Mouse (Mus musculus): ENCODE measurements around the gene Prkaa2. TPM values are rescaled to one million over a fixed set of nuclear protein-coding genes. Genes with fewer than 3 reads are reported as not detected.

Prkaa2 gene
- total and polyA plus RNA-seq, 2 experiments = 11.3 to 21.3 TPM

DNA sequence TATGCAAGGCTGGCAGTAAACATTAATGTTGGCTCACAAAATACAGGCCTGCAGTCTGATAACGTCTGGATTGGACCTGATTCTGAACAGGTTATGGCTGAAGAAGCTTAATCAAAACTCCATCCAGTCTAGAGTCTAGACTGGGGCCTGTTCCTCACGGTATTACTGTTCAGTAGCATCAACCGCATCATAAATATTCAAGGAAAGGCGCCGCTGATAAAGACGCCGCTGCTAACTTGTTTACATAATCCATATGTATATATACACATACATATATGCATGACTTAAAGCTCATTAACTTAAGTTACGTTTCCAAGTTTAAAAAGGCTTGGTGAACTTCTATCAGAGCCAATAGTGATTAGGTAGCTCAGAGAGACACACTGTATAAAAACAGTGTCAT lies 78.6 kb downstream of the Prkaa2 start:
- Histone ChIP-seq H3K27me3 (ENCODE audit: control insufficient read depth, insufficient read depth, low read length) (no peaks in the 10 kb centered on the region), H3K9ac (ENCODE audit: low read depth, low read length) (no peak overlapping the region), H3K4me1 (ENCODE audit: control insufficient read depth, insufficient read depth, low read length) (no peaks in the 10 kb centered on the region), H3K36me3 (ENCODE audit: control insufficient read depth, insufficient read depth, low read length) (peaks cover 25% of the 10 kb centered on the region), H3K27ac (replicated peaks; ENCODE audit: insufficient read depth, low read depth, low read length) (no peak overlapping the region), H3K79me2 (ENCODE audit: control insufficient read depth, insufficient read depth, low read length) (no peaks in the 10 kb centered on the region; the same call in 1 of the 2 replicates), H3K4me3 (ENCODE audit: insufficient read depth, low read depth, low read length) (no peak overlapping the region)
- no peak for TF ChIP-seq CTCF (IDR thresholded peaks at IDR 0.05; ENCODE audit: low read depth, low read length)
- no peak for TF ChIP-seq POLR2A (IDR thresholded peaks at IDR 0.05; ENCODE audit: extremely low read depth, insufficient read depth, low read length)
- 81% methylated on average over 8 of the region's 8 CpGs for WGBS
- no peak for DNase-seq (ENCODE audit: extremely low read depth, low read depth, low spot score)

- peaks cover 15% of the 10 kb centered on the region for H3K36me3 ChIP-seq (ENCODE audit: control insufficient read depth, insufficient read depth, low read length)
- no peaks in the 10 kb centered on the region for H3K79me2 ChIP-seq (ENCODE audit: control insufficient read depth, insufficient read depth, low read length)
- no peak overlapping the region for H3K27ac ChIP-seq (replicated peaks; ENCODE audit: insufficient read depth, low read depth, low read length)
- no peak overlapping the region for H3K4me3 ChIP-seq (ENCODE audit: insufficient read depth, low read depth, low read length)
- WGBS = 90% methylated on average over 6 of the region's 6 CpGs
- H3K9ac ChIP-seq (ENCODE audit: low read depth, low read length) = no peak overlapping the region
- no peaks in the 10 kb centered on the region for H3K4me1 ChIP-seq (ENCODE audit: control insufficient read depth, insufficient read depth, low read length)
- no peak for DNase-seq (ENCODE audit: extremely low read depth, low read depth, low spot score)
- TF ChIP-seq CTCF (IDR thresholded peaks at IDR 0.05; ENCODE audit: low read depth, low read length) (no peak), POLR2A (IDR thresholded peaks at IDR 0.05; ENCODE audit: extremely low read depth, insufficient read depth, low read length) (no peak)
- no peaks in the 10 kb centered on the region for H3K27me3 ChIP-seq (ENCODE audit: control insufficient read depth, insufficient read depth, low read length)
Observed at GRCm38 (mm10) chr4:105027278-105027677, 82.4 kb downstream of the Prkaa2 start.

- no peak for TF ChIP-seq POLR2A (IDR thresholded peaks at IDR 0.05; ENCODE audit: extremely low read depth, insufficient read depth, low read length)
- TF ChIP-seq CTCF (IDR thresholded peaks at IDR 0.05; ENCODE audit: low read depth, low read length) = no peak
- no peaks in the 10 kb centered on the region for H3K79me2 ChIP-seq (ENCODE audit: control insufficient read depth, insufficient read depth, low read length)
- DNase-seq (ENCODE audit: extremely low read depth, low read depth, low spot score) = no peak
- H3K36me3 ChIP-seq (ENCODE audit: control insufficient read depth, insufficient read depth, low read length) = peaks cover 30% of the 10 kb centered on the region
- no peaks in the 10 kb centered on the region for H3K27me3 ChIP-seq (ENCODE audit: control insufficient read depth, insufficient read depth, low read length)
- no peaks in the 10 kb centered on the region; the same call in 1 of the 2 replicates for H3K4me1 ChIP-seq (ENCODE audit: control insufficient read depth, insufficient read depth, low read length)
- 86% methylated on average over 4 of the region's 4 CpGs for WGBS
- H3K9ac ChIP-seq (ENCODE audit: low read depth, low read length) = no peak overlapping the region
- no peak overlapping the region for H3K27ac ChIP-seq (replicated peaks; ENCODE audit: insufficient read depth, low read depth, low read length)
- no peak overlapping the region for H3K4me3 ChIP-seq (ENCODE audit: insufficient read depth, low read depth, low read length)
Observed at GRCm38 (mm10) chr4:105016006-105016613, 93.6 kb downstream of the Prkaa2 start.

DNA sequence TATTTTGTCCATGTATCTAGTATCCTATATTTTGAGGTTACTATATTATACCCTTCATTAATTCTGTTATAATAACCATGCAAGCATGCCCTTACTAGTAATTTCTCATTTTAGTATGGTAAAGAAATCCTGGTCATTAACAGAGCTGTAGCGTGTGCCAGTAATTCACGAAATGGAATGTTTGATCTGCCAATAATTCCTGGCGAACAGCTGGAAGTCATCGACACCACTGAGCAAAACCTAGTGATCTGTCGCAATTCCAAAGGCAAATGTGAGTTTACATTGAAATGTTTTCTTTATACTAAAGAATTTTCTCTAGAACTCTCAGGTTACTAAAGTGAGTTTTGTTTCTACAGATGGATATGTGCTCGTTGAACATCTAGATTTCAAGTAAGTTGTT lies 94.2 kb downstream of the Prkaa2 start:
- Histone ChIP-seq H3K4me3 (ENCODE audit: insufficient read depth, low read depth, low read length) (no peak overlapping the region), H3K36me3 (ENCODE audit: control insufficient read depth, insufficient read depth, low read length) (peaks cover 30% of the 10 kb centered on the region), H3K4me1 (ENCODE audit: control insufficient read depth, insufficient read depth, low read length) (no peaks in the 10 kb centered on the region; the same call in 1 of the 2 replicates), H3K27me3 (ENCODE audit: control insufficient read depth, insufficient read depth, low read length) (no peaks in the 10 kb centered on the region), H3K27ac (replicated peaks; ENCODE audit: insufficient read depth, low read depth, low read length) (no peak overlapping the region), H3K79me2 (ENCODE audit: control insufficient read depth, insufficient read depth, low read length) (no peaks in the 10 kb centered on the region), H3K9ac (ENCODE audit: low read depth, low read length) (no peak overlapping the region)
- TF ChIP-seq CTCF (IDR thresholded peaks at IDR 0.05; ENCODE audit: low read depth, low read length) = no peak
- TF ChIP-seq POLR2A (IDR thresholded peaks at IDR 0.05; ENCODE audit: extremely low read depth, insufficient read depth, low read length) = no peak
- DNase-seq (ENCODE audit: extremely low read depth, low read depth, low spot score) = peak; percentile 46
- WGBS = 40% methylated on average over 6 of the region's 6 CpGs

DNA sequence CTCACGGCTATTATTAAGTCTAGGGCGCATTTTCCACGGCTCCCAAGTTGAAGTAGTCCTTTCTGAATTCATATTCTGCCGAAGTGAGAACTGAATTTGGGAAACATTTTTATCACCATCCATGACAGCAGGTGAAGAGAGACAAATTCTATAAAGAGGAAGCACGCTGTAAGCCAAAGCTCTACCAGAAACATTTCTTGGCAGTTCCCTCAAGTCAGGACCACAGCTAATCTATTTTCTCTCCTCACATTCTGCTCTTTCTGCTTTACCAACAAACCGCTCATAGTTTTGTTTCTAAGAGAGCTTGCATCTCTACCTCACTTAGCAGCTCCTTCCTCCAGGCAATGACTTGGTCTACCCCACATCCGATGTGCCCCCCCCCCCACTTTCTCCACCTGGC lies 96.0 kb downstream of the Prkaa2 start:
- no peak overlapping the region for H3K27ac ChIP-seq (replicated peaks; ENCODE audit: insufficient read depth, low read depth, low read length)
- H3K79me2 ChIP-seq (ENCODE audit: control insufficient read depth, insufficient read depth, low read length) = no peaks in the 10 kb centered on the region
- H3K36me3 ChIP-seq (ENCODE audit: control insufficient read depth, insufficient read depth, low read length) = peaks cover 32% of the 10 kb centered on the region
- H3K9ac ChIP-seq (ENCODE audit: low read depth, low read length) = no peak overlapping the region
- DNase-seq (ENCODE audit: extremely low read depth, low read depth, low spot score) = no peak
- no peak overlapping the region for H3K4me3 ChIP-seq (ENCODE audit: insufficient read depth, low read depth, low read length)
- no peaks in the 10 kb centered on the region; the same call in 1 of the 2 replicates for H3K4me1 ChIP-seq (ENCODE audit: control insufficient read depth, insufficient read depth, low read length)
- no peaks in the 10 kb centered on the region for H3K27me3 ChIP-seq (ENCODE audit: control insufficient read depth, insufficient read depth, low read length)
- WGBS = 96% methylated on average over 7 of the region's 7 CpGs
- TF ChIP-seq POLR2A (IDR thresholded peaks at IDR 0.05; ENCODE audit: extremely low read depth, insufficient read depth, low read length) (no peak), CTCF (IDR thresholded peaks at IDR 0.05; ENCODE audit: low read depth, low read length) (no peak)

- Histone ChIP-seq H3K36me3 (ENCODE audit: control insufficient read depth, insufficient read depth, low read length) (peaks cover 7% of the 10 kb centered on the region), H3K27ac (replicated peaks; ENCODE audit: insufficient read depth, low read depth, low read length) (no peak overlapping the region), H3K27me3 (ENCODE audit: control insufficient read depth, insufficient read depth, low read length) (no peaks in the 10 kb centered on the region), H3K9ac (ENCODE audit: low read depth, low read length) (no peak overlapping the region), H3K4me1 (ENCODE audit: control insufficient read depth, insufficient read depth, low read length) (no peaks in the 10 kb centered on the region; the same call in 1 of the 2 replicates), H3K4me3 (ENCODE audit: insufficient read depth, low read depth, low read length) (no peak overlapping the region), H3K79me2 (ENCODE audit: control insufficient read depth, insufficient read depth, low read length) (no peaks in the 10 kb centered on the region)
- DNase-seq (ENCODE audit: extremely low read depth, low read depth, low spot score) = no peak
- no peak for TF ChIP-seq CTCF (IDR thresholded peaks at IDR 0.05; ENCODE audit: low read depth, low read length)
- no peak for TF ChIP-seq POLR2A (IDR thresholded peaks at IDR 0.05; ENCODE audit: extremely low read depth, insufficient read depth, low read length)
- 89% methylated on average over 4 of the region's 4 CpGs for WGBS
Observed at GRCm38 (mm10) chr4:105007360-105008018, 102.2 kb downstream of the Prkaa2 start.

Data from liver, adult 2 months (tissue).